Mouse (Mus musculus): ENCODE measurements around the gene Dnajc4.

DNA sequence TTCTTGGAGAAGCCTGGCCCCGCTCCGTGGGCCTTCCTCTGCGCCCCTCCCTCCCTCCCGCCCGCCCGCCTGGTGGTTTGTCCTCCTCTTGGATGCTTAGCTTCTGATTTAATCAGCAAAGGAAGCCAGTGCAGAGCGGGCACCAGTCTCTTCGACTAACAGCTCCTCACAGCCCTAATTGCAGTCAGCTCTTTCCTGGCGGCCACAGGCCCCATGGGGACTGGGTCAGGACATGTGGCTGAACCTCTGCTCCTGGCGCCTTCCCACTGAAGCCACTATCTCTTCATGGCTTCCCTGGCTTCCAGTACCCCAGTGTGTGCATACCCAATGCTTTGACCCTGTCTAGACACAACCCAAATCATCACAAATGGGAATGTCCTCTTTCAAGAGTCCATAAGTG, 35.9 kb downstream of the Dnajc4 start:
- TF ChIP-seq CTCF (IDR thresholded peaks at IDR 0.05; ENCODE audit: low read depth), result no peak
- no peak for TF ChIP-seq EP300 (IDR thresholded peaks at IDR 0.05; ENCODE audit: low read depth)

All from heart, postnatal 0 days (tissue).